Mouse (Mus musculus) lung, postnatal 0 days (tissue): ENCODE measurements around the gene Ubash3b.

Experiments used
- CTCF ChIP-seq: IDR thresholded peaks from 2 replicates; pipeline ENCODE4 v1.5.1; 2016; ENCODE audit warnings: antibody characterized with exemption, mild to moderate bottlenecking
- EP300 ChIP-seq: IDR thresholded peaks from 2 replicates; pipeline ENCODE4 v1.6.1; 2016; ENCODE audit warnings: antibody characterized with exemption, mild to moderate bottlenecking, control low read depth

- no peak for TF ChIP-seq EP300
- no peak for TF ChIP-seq CTCF
Observed at GRCm38 (mm10) chr9:41102613-41103012, 58.9 kb downstream of the Ubash3b start.
